Mouse (Mus musculus): Measurements from ENCODE around the gene Xxylt1. TPM values are rescaled to one million over a fixed set of nuclear protein-coding genes. Genes with fewer than 3 reads are reported as not detected.
A peak's percentile ranks its signal among the peaks of the same experiment; 100 is the strongest.

Gene Xxylt1
- 10 to 100 TPM; 10.3 to 12.9 (median 12.5) TPM for total RNA-seq (2022)

- DNase-seq (ENCODE audit: low spot score) = peak; percentile 95
Observed at GRCm38 (mm10) chr16:31081125-31081664, at the start of gene Xxylt1. TSS of gene Xxylt1 (minus strand) at chr16:31081432.

GRCm38 (mm10) chr16:31128116-31128515, 46.9 kb upstream of the Xxylt1 start:
- no peak for DNase-seq (ENCODE audit: low spot score)

- no peak for DNase-seq (ENCODE audit: low spot score)
Observed at GRCm38 (mm10) chr16:31124991-31125390, 43.8 kb upstream of the Xxylt1 start.

- no peak for DNase-seq (ENCODE audit: low spot score)
Observed at GRCm38 (mm10) chr16:31121612-31122011, 40.4 kb upstream of the Xxylt1 start.

- no peak for DNase-seq (ENCODE audit: low spot score)
Observed at GRCm38 (mm10) chr16:31113596-31113995, 32.4 kb upstream of the Xxylt1 start.

GRCm38 (mm10) chr16:31101352-31101751, 20.1 kb upstream of the Xxylt1 start:
- no peak for DNase-seq (ENCODE audit: low spot score)

- DNase-seq (ENCODE audit: low spot score) = no peak
Observed at GRCm38 (mm10) chr16:31099906-31100305, 18.7 kb upstream of the Xxylt1 start.

GRCm38 (mm10) chr16:31094036-31094435, 12.8 kb upstream of the Xxylt1 start:
- DNase-seq (ENCODE audit: low spot score) = no peak

GRCm38 (mm10) chr16:31093186-31093585, 12.0 kb upstream of the Xxylt1 start:
- no peak for DNase-seq (ENCODE audit: low spot score)

- DNase-seq (ENCODE audit: low spot score) = no peak
Observed at GRCm38 (mm10) chr16:31081891-31082290, 659 bp upstream of the Xxylt1 start.

- DNase-seq (ENCODE audit: low spot score) = peak; percentile 66
Observed at GRCm38 (mm10) chr16:31080573-31081051, 620 bp downstream of the Xxylt1 start.

GRCm38 (mm10) chr16:31077396-31077795, 3.8 kb downstream of the Xxylt1 start:
- DNase-seq (ENCODE audit: low spot score) = no peak

- DNase-seq (ENCODE audit: low spot score) = no peak
Observed at GRCm38 (mm10) chr16:31076436-31076835, 4.8 kb downstream of the Xxylt1 start.

GRCm38 (mm10) chr16:31074324-31074908, 6.8 kb downstream of the Xxylt1 start:
- DNase-seq (ENCODE audit: low spot score) = no peak

- no peak for DNase-seq (ENCODE audit: low spot score)
Observed at GRCm38 (mm10) chr16:31071731-31072130, 9.5 kb downstream of the Xxylt1 start.

GRCm38 (mm10) chr16:31070358-31071133, 10.7 kb downstream of the Xxylt1 start:
- DNase-seq (ENCODE audit: low spot score) = peak; percentile 90

- DNase-seq (ENCODE audit: low spot score) = no peak
Observed at GRCm38 (mm10) chr16:31069211-31070166, 11.7 kb downstream of the Xxylt1 start.

GRCm38 (mm10) chr16:31068280-31068679, 13.0 kb downstream of the Xxylt1 start:
- no peak for DNase-seq (ENCODE audit: low spot score)

GRCm38 (mm10) chr16:31066344-31067098, 14.7 kb downstream of the Xxylt1 start:
- DNase-seq (ENCODE audit: low spot score) = peak; percentile 86

- no peak for DNase-seq (ENCODE audit: low spot score)
Observed at GRCm38 (mm10) chr16:31064782-31065181, 16.4 kb downstream of the Xxylt1 start.

GRCm38 (mm10) chr16:31062918-31063317, 18.3 kb downstream of the Xxylt1 start:
- DNase-seq (ENCODE audit: low spot score) = no peak
